Mouse (Mus musculus) stomach, postnatal 0 days (tissue): ENCODE data around the gene Snrnp27.

Experiments
- CTCF ChIP-seq: IDR thresholded peaks from 2 replicates; pipeline ENCODE4 v1.5.1; 2016; ENCODE audit warnings: antibody characterized with exemption, low read depth, mild to moderate bottlenecking, moderate library complexity
- EP300 ChIP-seq: optimal IDR thresholded peaks from 2 replicates; pipeline ENCODE3; 2016; ENCODE audit warnings: antibody characterized with exemption

- TF ChIP-seq CTCF: no peak
- no peak for TF ChIP-seq EP300
Measured at GRCm38 (mm10) chr6:86636495-86636894, 47.8 kb downstream of the Snrnp27 start.
